Mouse (Mus musculus): Measurements from ENCODE around the gene Cntnap1. TPM values are rescaled to one million over a fixed set of nuclear protein-coding genes. Genes with fewer than 3 reads are reported as not detected.

The Cntnap1 gene
- polyA plus RNA-seq, 2 experiments = 0.08 to 0.16 TPM

GRCm38 (mm10) chr11:101149178-101150105 is 20.9 kb upstream of the Cntnap1 start:
- DNase-seq (ENCODE audit: low read depth in 3 of 3, low spot score in 3 of 3) = no peak
- H3K27ac ChIP-seq = no peak overlapping the region

DNA sequence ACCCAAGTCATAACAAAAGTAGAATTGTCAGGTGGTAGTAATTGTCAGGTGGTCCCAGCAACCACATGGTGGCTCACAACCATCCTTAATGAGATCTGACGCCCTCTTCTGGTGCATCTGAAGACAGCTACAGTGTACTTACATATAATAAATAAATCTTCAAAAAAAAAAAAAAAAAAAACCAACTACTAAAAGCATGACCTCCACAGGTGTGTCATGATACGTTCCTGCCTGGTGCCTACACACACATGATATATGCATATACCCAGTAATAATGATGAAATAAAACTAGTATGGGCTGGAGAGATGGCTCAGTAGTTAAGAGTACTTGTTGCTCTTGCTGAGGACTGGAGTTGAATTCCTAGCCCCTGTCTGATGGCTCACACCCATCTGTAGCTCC is 19.3 kb upstream of the Cntnap1 start:
- no peak for TF ChIP-seq EP300 (IDR thresholded peaks at IDR 0.05; ENCODE audit: low read depth)
- TF ChIP-seq CTCF (IDR thresholded peaks at IDR 0.05; ENCODE audit: low read depth) = no peak; the same call in 1 of the 2 replicates
- Histone ChIP-seq H3K9me3 (ENCODE audit: control insufficient read depth, low read length) (no peaks in the 10 kb centered on the region), H3K27me3 (ENCODE audit: control insufficient read depth, insufficient read depth, low read length) (peaks cover 11% of the 10 kb centered on the region), H3K4me3 (ENCODE audit: insufficient read depth in 1 of 2, low read depth in 2 of 2, low read length in 2 of 2) (no peak overlapping the region), H3K4me2 (ENCODE audit: low read depth) (no peak overlapping the region), H3K36me3 (replicated peaks; ENCODE audit: control insufficient read depth, insufficient read depth, low read depth) (no peaks in the 10 kb centered on the region), H3K9ac (replicated peaks) (no peak overlapping the region), H3K4me1 (replicated peaks; ENCODE audit: control insufficient read depth in 2 of 2, insufficient read depth in 2 of 2, low read length in 1 of 2) (peaks cover 0 to 2% of the 10 kb centered on the region in 2 experiments; a peak in 2 of 4 replicates), H3K27ac (no peak overlapping the region)
- no peak for DNase-seq (ENCODE audit: low read depth in 3 of 3, low spot score in 3 of 3)
- ATAC-seq (ENCODE audit: insufficient read depth) = no peak
- 35% methylated on average over 2 of the region's 2 CpGs for WGBS (ENCODE audit: insufficient replicate concordance)

More at GRCm38 (mm10) chr11:101149178-101150105, 20.9 kb upstream of the Cntnap1 start:
- Histone ChIP-seq H3K9ac (replicated peaks) (no peak overlapping the region), H3K27me3 (ENCODE audit: control insufficient read depth, insufficient read depth, low read length) (no peaks in the 10 kb centered on the region), H3K4me3 (ENCODE audit: insufficient read depth in 1 of 2, low read depth in 2 of 2, low read length in 2 of 2) (no peak overlapping the region), H3K9me3 (ENCODE audit: control insufficient read depth, low read length) (no peaks in the 10 kb centered on the region), H3K4me2 (ENCODE audit: low read depth) (no peak overlapping the region), H3K36me3 (replicated peaks; ENCODE audit: control insufficient read depth, insufficient read depth, low read depth) (no peaks in the 10 kb centered on the region), H3K4me1 (replicated peaks; ENCODE audit: control insufficient read depth in 2 of 2, insufficient read depth in 2 of 2, low read length in 1 of 2) (no peaks in the 10 kb centered on the region; a peak in 1 of 4 replicates)
- no peak for ATAC-seq (ENCODE audit: insufficient read depth)
- WGBS (ENCODE audit: insufficient replicate concordance) = 48% methylated on average over 9 of the region's 9 CpGs
- TF ChIP-seq CTCF (IDR thresholded peaks at IDR 0.05; ENCODE audit: low read depth) (no peak), EP300 (IDR thresholded peaks at IDR 0.05; ENCODE audit: low read depth) (no peak)

DNA sequence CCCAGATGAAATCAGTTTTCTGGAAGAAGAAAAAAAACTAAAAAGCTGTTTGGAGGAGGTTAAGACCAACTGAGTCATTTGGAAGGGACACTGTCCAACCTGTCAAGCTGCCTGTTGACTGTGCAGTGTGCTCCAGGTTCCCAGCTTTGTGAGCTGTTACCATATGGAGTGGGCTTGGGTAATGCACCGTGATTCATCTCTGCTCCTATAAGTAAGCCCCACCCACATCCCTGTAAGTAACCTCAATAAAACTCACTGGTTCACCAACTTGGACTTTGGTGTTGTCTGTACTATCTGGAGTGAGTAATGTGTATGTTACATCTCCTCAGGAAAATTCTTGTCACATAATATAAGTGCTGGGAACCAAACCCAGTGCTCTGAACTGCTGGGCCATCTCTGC is 17.5 kb upstream of the Cntnap1 start:
- ATAC-seq (ENCODE audit: insufficient read depth) (no peak), DNase-seq (ENCODE audit: low read depth in 3 of 3, low spot score in 3 of 3) (no peak)
- H3K27ac ChIP-seq = no peak overlapping the region
- H3K4me3 ChIP-seq (ENCODE audit: insufficient read depth in 1 of 2, low read depth in 2 of 2, low read length in 2 of 2) = no peak overlapping the region
- no peak overlapping the region for H3K4me2 ChIP-seq (ENCODE audit: low read depth)
- 71% methylated on average over 1 of the region's 1 CpGs for WGBS (ENCODE audit: insufficient replicate concordance)
- no peak overlapping the region for H3K9ac ChIP-seq (replicated peaks)
- no peaks in the 10 kb centered on the region for H3K9me3 ChIP-seq (ENCODE audit: control insufficient read depth, low read length)
- peaks cover 0 to 2% of the 10 kb centered on the region in 2 experiments; a peak in 2 of 4 replicates for H3K4me1 ChIP-seq (replicated peaks; ENCODE audit: control insufficient read depth in 2 of 2, insufficient read depth in 2 of 2, low read length in 1 of 2)
- no peaks in the 10 kb centered on the region for H3K36me3 ChIP-seq (replicated peaks; ENCODE audit: control insufficient read depth, insufficient read depth, low read depth)
- TF ChIP-seq EP300 (IDR thresholded peaks at IDR 0.05; ENCODE audit: low read depth) (no peak), CTCF (IDR thresholded peaks at IDR 0.05; ENCODE audit: low read depth) (no peak)
- H3K27me3 ChIP-seq (ENCODE audit: control insufficient read depth, insufficient read depth, low read length) = peaks cover 25% of the 10 kb centered on the region

DNA sequence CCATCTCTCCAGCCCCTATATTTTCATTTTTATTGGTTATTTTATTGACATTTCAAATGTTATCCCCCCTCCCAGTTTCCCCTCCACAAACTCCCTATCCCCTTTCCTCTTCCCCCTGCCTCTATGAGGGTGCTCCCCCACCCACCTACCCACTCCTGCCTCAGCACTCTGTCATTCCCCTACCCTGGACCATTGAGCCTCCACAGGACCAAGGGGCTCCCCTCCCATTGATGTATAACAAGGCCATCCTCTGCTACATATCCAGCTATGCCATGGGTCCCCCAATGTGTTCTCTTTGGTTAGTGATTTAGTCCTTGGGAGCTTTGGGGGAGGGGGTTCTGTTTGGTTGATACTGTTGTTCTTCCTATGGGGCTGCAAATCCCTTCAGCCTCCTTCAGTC is 15.7 kb upstream of the Cntnap1 start:
- no peaks in the 10 kb centered on the region for H3K9me3 ChIP-seq (ENCODE audit: control insufficient read depth, low read length)
- no peak for DNase-seq (ENCODE audit: low read depth in 3 of 3, low spot score in 3 of 3)
- H3K4me1 ChIP-seq (replicated peaks; ENCODE audit: control insufficient read depth in 2 of 2, insufficient read depth in 2 of 2, low read length in 1 of 2) = peaks cover 0 to 2% of the 10 kb centered on the region in 2 experiments; a peak in 1 of 4 replicates
- no peak overlapping the region for H3K4me2 ChIP-seq (ENCODE audit: low read depth)
- no peak overlapping the region for H3K4me3 ChIP-seq (ENCODE audit: insufficient read depth in 1 of 2, low read depth in 2 of 2, low read length in 2 of 2)
- H3K27ac ChIP-seq = no peak overlapping the region
- TF ChIP-seq EP300 (IDR thresholded peaks at IDR 0.05; ENCODE audit: low read depth) (no peak), CTCF (IDR thresholded peaks at IDR 0.05; ENCODE audit: low read depth) (no peak)
- ATAC-seq (ENCODE audit: insufficient read depth) = no peak
- H3K9ac ChIP-seq (replicated peaks) = no peak overlapping the region
- H3K27me3 ChIP-seq (ENCODE audit: control insufficient read depth, insufficient read depth, low read length) = peaks cover 36% of the 10 kb centered on the region
- no peaks in the 10 kb centered on the region for H3K36me3 ChIP-seq (replicated peaks; ENCODE audit: control insufficient read depth, insufficient read depth, low read depth)

- no peak overlapping the region for H3K4me2 ChIP-seq (ENCODE audit: low read depth)
- peaks cover 36% of the 10 kb centered on the region for H3K27me3 ChIP-seq (ENCODE audit: control insufficient read depth, insufficient read depth, low read length)
These were observed 15.2 kb upstream of the Cntnap1 start for GRCm38 (mm10) chr11:101155151-101155550.

More at GRCm38 (mm10) chr11:101155151-101155550, 15.2 kb upstream of the Cntnap1 start:
- Histone ChIP-seq H3K9me3 (ENCODE audit: control insufficient read depth, low read length) (no peaks in the 10 kb centered on the region), H3K4me3 (ENCODE audit: insufficient read depth in 1 of 2, low read depth in 2 of 2, low read length in 2 of 2) (no peak overlapping the region), H3K27ac (no peak overlapping the region), H3K36me3 (replicated peaks; ENCODE audit: control insufficient read depth, insufficient read depth, low read depth) (no peaks in the 10 kb centered on the region), H3K4me1 (replicated peaks; ENCODE audit: control insufficient read depth in 2 of 2, insufficient read depth in 2 of 2, low read length in 1 of 2) (peaks cover 0 to 2% of the 10 kb centered on the region in 2 experiments; a peak in 1 of 4 replicates), H3K9ac (replicated peaks) (no peak overlapping the region)
- ATAC-seq (ENCODE audit: insufficient read depth) (no peak), DNase-seq (ENCODE audit: low read depth in 3 of 3, low spot score in 3 of 3) (no peak)
- WGBS (ENCODE audit: insufficient replicate concordance) = 56% methylated on average over 6 of the region's 6 CpGs
- TF ChIP-seq CTCF (IDR thresholded peaks at IDR 0.05; ENCODE audit: low read depth) = no peak

Measured in liver, embryonic 14.5 days (tissue).